Mouse (Mus musculus) ES-E14 (cell line): ENCODE data around the gene Mical2.

Experiments used
- CHD2 ChIP-seq: IDR thresholded peaks from 2 replicates; pipeline ENCODE4 v1.6.1; 2014; ENCODE audit warnings: mild to moderate bottlenecking, low read depth, low read length, inconsistent platforms
- ZC3H11A ChIP-seq: IDR thresholded peaks from 2 replicates; pipeline ENCODE4 v1.6.1; 2012; ENCODE audit warnings: low read depth, mild to moderate bottlenecking, inconsistent platforms, low read length, borderline replicate concordance

- TF ChIP-seq ZC3H11A (no peak), CHD2 (no peak)
Measured at GRCm38 (mm10) chr7:112454380-112454779, 228.7 kb downstream of the Mical2 start.
